Mouse (Mus musculus): ENCODE data around the gene Kcnip3. TPM values are rescaled to one million over a fixed set of nuclear protein-coding genes. Genes with fewer than 3 reads are reported as not detected.

Gene Kcnip3
- polyA plus RNA-seq, 1 experiment from 2014 or later: 8.5 TPM

GRCm38 (mm10) chr2:127525004-127525775, 3.3 kb upstream of the Kcnip3 start:
- Histone ChIP-seq H3K4me2 (no peak overlapping the region), H3K27me3 (ENCODE audit: insufficient read depth, low read length) (no peaks in the 10 kb centered on the region), H3K27ac (ENCODE audit: low read depth) (no peak overlapping the region), H3K36me3 (ENCODE audit: insufficient read depth) (no peaks in the 10 kb centered on the region), H3K9ac (no peak overlapping the region), H3K4me1 (ENCODE audit: insufficient read depth) (peaks cover 14% of the 10 kb centered on the region), H3K9me3 (ENCODE audit: low read depth, low read length) (no peaks in the 10 kb centered on the region), H3K4me3 (ENCODE audit: low read depth, low read length) (no peak overlapping the region)
- 73% methylated on average over 3 of the region's 3 CpGs for WGBS
- ATAC-seq (ENCODE audit: insufficient read depth) (no peak), DNase-seq (no peak)
- no peak for TF ChIP-seq CTCF (IDR thresholded peaks at IDR 0.05; ENCODE audit: low read depth)

DNA sequence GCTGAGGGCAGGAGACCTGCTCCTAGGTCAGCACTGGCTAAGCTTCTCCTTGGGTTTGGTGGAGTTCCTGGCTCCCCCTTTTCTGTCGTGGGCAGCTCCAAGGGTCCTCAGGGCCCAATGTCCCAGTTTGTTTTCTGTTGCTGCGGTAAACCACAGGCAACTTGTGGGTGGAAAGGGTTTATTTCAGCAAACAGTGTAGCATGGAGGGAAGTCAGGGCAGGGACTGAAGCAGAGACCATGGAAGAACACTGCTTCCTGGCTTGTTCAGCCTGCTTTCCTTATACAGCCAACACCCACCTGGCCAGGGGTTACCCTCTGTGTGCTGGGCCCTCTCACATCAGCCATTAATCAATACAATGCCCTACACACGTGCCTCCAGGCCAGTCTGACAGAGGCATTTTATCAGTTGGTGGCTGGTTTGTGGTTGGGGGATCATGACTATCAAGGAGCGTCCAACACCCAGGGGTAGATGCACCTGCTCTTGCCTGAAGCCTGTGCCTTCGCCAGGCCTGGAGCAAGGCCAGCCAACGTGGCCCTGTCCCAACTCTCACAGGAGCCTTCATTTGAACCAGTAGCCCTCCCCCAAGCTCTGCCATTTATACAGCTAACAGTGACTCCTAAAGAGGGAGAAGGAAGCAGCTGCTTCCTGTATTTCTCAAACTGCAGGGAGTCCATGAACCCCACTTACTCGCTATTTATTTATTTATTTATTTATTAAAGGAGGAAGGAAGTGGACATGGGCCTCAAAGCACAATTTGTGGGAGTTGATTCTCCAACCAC, 2.2 kb upstream of the Kcnip3 start:
- DNase-seq: peak; percentile 28

GRCm38 (mm10) chr2:127521172-127522005, 505 bp downstream of the Kcnip3 start:
- Histone ChIP-seq H3K27ac (ENCODE audit: low read depth) (no peak overlapping the region), H3K9ac (peak overlapping the region; percentile 38; the same call in 1 of the 2 replicates), H3K4me2 (peak overlapping the region; percentile 64), H3K36me3 (ENCODE audit: insufficient read depth) (no peaks in the 10 kb centered on the region), H3K4me3 (ENCODE audit: low read depth, low read length) (peak overlapping the region; percentile 27), H3K27me3 (ENCODE audit: insufficient read depth, low read length) (no peaks in the 10 kb centered on the region), H3K4me1 (ENCODE audit: insufficient read depth) (peaks cover 14% of the 10 kb centered on the region), H3K9me3 (ENCODE audit: low read depth, low read length) (no peaks in the 10 kb centered on the region)
- TF ChIP-seq CTCF (IDR thresholded peaks at IDR 0.05; ENCODE audit: low read depth): no peak
- DNase-seq (peak; percentile 69), ATAC-seq (ENCODE audit: insufficient read depth) (peak; percentile 68)
- 2% methylated on average over 18 of the region's 18 CpGs for WGBS

More for the DNA sequence above, 2.2 kb upstream of the Kcnip3 start:
- Histone ChIP-seq H3K9me3 (ENCODE audit: low read depth, low read length) (no peaks in the 10 kb centered on the region), H3K27ac (ENCODE audit: low read depth) (no peak overlapping the region), H3K27me3 (ENCODE audit: insufficient read depth, low read length) (no peaks in the 10 kb centered on the region), H3K4me3 (ENCODE audit: low read depth, low read length) (no peak overlapping the region), H3K4me2 (no peak overlapping the region), H3K4me1 (ENCODE audit: insufficient read depth) (peaks cover 14% of the 10 kb centered on the region), H3K9ac (no peak overlapping the region), H3K36me3 (ENCODE audit: insufficient read depth) (no peaks in the 10 kb centered on the region)
- WGBS: 43% methylated on average over 7 of the region's 7 CpGs
- no peak for ATAC-seq (ENCODE audit: insufficient read depth)
- TF ChIP-seq CTCF (IDR thresholded peaks at IDR 0.05; ENCODE audit: low read depth): no peak

GRCm38 (mm10) chr2:127520123-127520522, 1.8 kb downstream of the Kcnip3 start:
- Histone ChIP-seq H3K4me1 (ENCODE audit: insufficient read depth) (peaks cover 14% of the 10 kb centered on the region), H3K27ac (ENCODE audit: low read depth) (no peak overlapping the region), H3K4me2 (peak overlapping the region; percentile 64; the same call in 1 of the 2 replicates), H3K9me3 (ENCODE audit: low read depth, low read length) (no peaks in the 10 kb centered on the region), H3K4me3 (ENCODE audit: low read depth, low read length) (no peak overlapping the region), H3K27me3 (ENCODE audit: insufficient read depth, low read length) (no peaks in the 10 kb centered on the region), H3K9ac (no peak overlapping the region), H3K36me3 (ENCODE audit: insufficient read depth) (no peaks in the 10 kb centered on the region)
- no peak for ATAC-seq (ENCODE audit: insufficient read depth)
- no peak for DNase-seq
- TF ChIP-seq CTCF (IDR thresholded peaks at IDR 0.05; ENCODE audit: low read depth): no peak

DNA sequence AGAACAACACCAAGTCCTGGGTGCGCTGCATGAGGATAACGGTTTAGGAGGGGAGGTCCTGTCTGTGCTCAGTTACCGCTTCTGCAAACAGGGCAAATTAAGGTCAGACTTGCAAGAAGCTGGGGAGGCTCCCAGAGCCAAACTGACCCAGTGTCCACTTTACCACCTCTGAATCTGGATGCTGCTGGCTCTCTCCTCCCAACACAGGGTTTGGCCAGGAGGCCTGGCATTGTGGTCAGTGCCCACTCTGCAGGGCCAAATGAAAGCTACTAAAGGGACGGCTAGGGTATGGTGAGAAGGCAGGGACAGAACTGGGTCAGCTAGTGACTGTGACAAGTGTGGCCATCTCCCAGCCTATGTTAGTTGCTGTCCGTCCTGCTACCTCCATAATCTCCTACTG, 2.6 kb downstream of the Kcnip3 start:
- Histone ChIP-seq H3K9me3 (ENCODE audit: low read depth, low read length) (no peaks in the 10 kb centered on the region), H3K4me2 (no peak overlapping the region), H3K4me3 (ENCODE audit: low read depth, low read length) (no peak overlapping the region), H3K27me3 (ENCODE audit: insufficient read depth, low read length) (no peaks in the 10 kb centered on the region), H3K9ac (no peak overlapping the region), H3K4me1 (ENCODE audit: insufficient read depth) (peaks cover 14% of the 10 kb centered on the region), H3K36me3 (ENCODE audit: insufficient read depth) (no peaks in the 10 kb centered on the region), H3K27ac (ENCODE audit: low read depth) (no peak overlapping the region)
- DNase-seq: no peak
- TF ChIP-seq CTCF (IDR thresholded peaks at IDR 0.05; ENCODE audit: low read depth): no peak
- 72% methylated on average over 5 of the region's 5 CpGs for WGBS
- no peak for ATAC-seq (ENCODE audit: insufficient read depth)

GRCm38 (mm10) chr2:127518831-127519230, 3.1 kb downstream of the Kcnip3 start:
- no peak for TF ChIP-seq CTCF (IDR thresholded peaks at IDR 0.05; ENCODE audit: low read depth)
- no peak overlapping the region for H3K27ac ChIP-seq (ENCODE audit: low read depth)

More at GRCm38 (mm10) chr2:127518831-127519230, 3.1 kb downstream of the Kcnip3 start:
- Histone ChIP-seq H3K4me1 (ENCODE audit: insufficient read depth) (peaks cover 14% of the 10 kb centered on the region), H3K27me3 (ENCODE audit: insufficient read depth, low read length) (no peaks in the 10 kb centered on the region), H3K4me3 (ENCODE audit: low read depth, low read length) (no peak overlapping the region), H3K36me3 (ENCODE audit: insufficient read depth) (no peaks in the 10 kb centered on the region), H3K9me3 (ENCODE audit: low read depth, low read length) (no peaks in the 10 kb centered on the region), H3K4me2 (no peak overlapping the region), H3K9ac (no peak overlapping the region)
- no peak for ATAC-seq (ENCODE audit: insufficient read depth)
- no peak for DNase-seq
- WGBS: 61% methylated on average over 3 of the region's 3 CpGs

Measured in lung, embryonic 14.5 days (tissue).